Mouse (Mus musculus) intestine, embryonic 14.5 days (tissue): ENCODE measurements around the gene Kcnip1. TPM values are rescaled to one million over a fixed set of nuclear protein-coding genes. Genes with fewer than 3 reads are reported as not detected.

ENCODE experiments used
- ATAC-seq: fragments of 200-750 bp; cut with Nextera tagmentation; replicated peaks from 2 replicates; pipeline ENCODE4 v1.8.0; 2017; ENCODE audit warnings: low read depth, moderate number of reproducible peaks, moderate TSS enrichment, moderate library complexity; ENCODE audit not compliant: low FRiP score, low TSS enrichment
- DNase-seq: peaks from one replicate; pipeline ENCODE4 v3.0.0-alpha.2; 2018; ENCODE audit warnings: low spot score
- H3K27ac ChIP-seq: fragments of 300-500 bp; sonication (generic); 2 replicates; pipeline ENCODE4 v1.5.1; 2014; ENCODE audit warnings: low read depth, mild to moderate bottlenecking, control low read depth
- H3K27me3 ChIP-seq: fragments of 300-500 bp; sonication (generic); replicated peaks from 2 replicates; pipeline ENCODE4 v1.6.1; 2014; ENCODE audit warnings: low read length, control low read depth; ENCODE audit not compliant: control insufficient read depth, insufficient read depth
- H3K36me3 ChIP-seq: fragments of 300-500 bp; sonication (generic); 2 replicates; pipeline ENCODE4 v1.6.1; 2014; ENCODE audit warnings: low read length, control low read depth; ENCODE audit not compliant: control insufficient read depth, insufficient read depth
- H3K4me1 ChIP-seq: fragments of 300-500 bp; sonication (generic); replicated peaks from 2 replicates; pipeline ENCODE4 v1.6.1; 2014; ENCODE audit warnings: low read length, control low read depth, mixed read lengths; ENCODE audit not compliant: control insufficient read depth, insufficient read depth
- H3K4me2 ChIP-seq: fragments of 300-500 bp; sonication (generic); 2 replicates; pipeline ENCODE4 v1.6.1; 2014; ENCODE audit warnings: low read length
- H3K4me3 ChIP-seq: fragments of 300-500 bp; sonication (generic); 2 replicates; pipeline ENCODE4 v1.5.1; 2014; ENCODE audit warnings: low read depth, low read length, control low read depth, mixed read lengths
- H3K9ac ChIP-seq: fragments of 300-500 bp; sonication (generic); 2 replicates; pipeline ENCODE4 v1.6.1; 2014; ENCODE audit warnings: mild to moderate bottlenecking, low read length
- H3K9me3 ChIP-seq: fragments of 300-500 bp; sonication (generic); 2 replicates; pipeline ENCODE4 v1.6.1; 2016; ENCODE audit warnings: low read length, control low read depth; ENCODE audit not compliant: control insufficient read depth
- WGBS: fragments of 180-500 bp; shearing (Covaris S2); extraction: QIAGEN DNeasy Blood & Tissue Kit; methylation state at CpG from one replicate; pipeline ENCODE4 v1.1.7; 2014; 5-methylcytosine and 5-hydroxymethylcytosine counted together
- polyA plus RNA-seq: library from polyadenylated mRNA; unstranded; fragments of >200 nt; fragmentation: Nextera tagmentation; extraction: Ambion mirVana; gene quantifications from 2 replicates; pipeline ENCODE4 v1.2.1, GENCODE M21; 2014

The Kcnip1 gene
- polyA plus RNA-seq, 1 experiment from 2014 or later, result 13.1 TPM

GRCm38 (mm10) chr11:33891084-33891483, 101.9 kb downstream of the Kcnip1 start:
- ATAC-seq (no peak), DNase-seq (no peak)
- Histone ChIP-seq H3K4me3 (no peak overlapping the region), H3K4me1 (no peaks in the 10 kb centered on the region), H3K4me2 (no peak overlapping the region), H3K9me3 (no peaks in the 10 kb centered on the region), H3K36me3 (no peaks in the 10 kb centered on the region), H3K27ac (no peak overlapping the region), H3K9ac (no peak overlapping the region), H3K27me3 (no peaks in the 10 kb centered on the region)
- WGBS, result 82% methylated on average over 4 of the region's 4 CpGs

- no peak overlapping the region for H3K9ac ChIP-seq
- no peaks in the 10 kb centered on the region for H3K27me3 ChIP-seq
- H3K36me3 ChIP-seq, result no peaks in the 10 kb centered on the region
- no peak overlapping the region for H3K4me3 ChIP-seq
- H3K27ac ChIP-seq, result no peak overlapping the region
- 84% methylated on average over 2 of the region's 2 CpGs for WGBS
- ATAC-seq, result no peak
- no peaks in the 10 kb centered on the region for H3K4me1 ChIP-seq
- DNase-seq, result no peak
- no peaks in the 10 kb centered on the region for H3K9me3 ChIP-seq
- H3K4me2 ChIP-seq, result no peak overlapping the region
These were observed 102.6 kb downstream of the Kcnip1 start for GRCm38 (mm10) chr11:33890382-33890781.

- Histone ChIP-seq H3K9me3 (no peaks in the 10 kb centered on the region), H3K4me3 (no peak overlapping the region), H3K27ac (no peak overlapping the region), H3K27me3 (no peaks in the 10 kb centered on the region), H3K4me1 (no peaks in the 10 kb centered on the region), H3K4me2 (no peak overlapping the region), H3K36me3 (no peaks in the 10 kb centered on the region), H3K9ac (no peak overlapping the region)
- ATAC-seq, result no peak
- DNase-seq, result no peak
- 87% methylated on average over 3 of the region's 3 CpGs for WGBS
These were observed 105.3 kb downstream of the Kcnip1 start for GRCm38 (mm10) chr11:33887660-33888059.

- no peaks in the 10 kb centered on the region for H3K27me3 ChIP-seq
- no peak overlapping the region for H3K4me2 ChIP-seq
- H3K36me3 ChIP-seq, result no peaks in the 10 kb centered on the region
- H3K27ac ChIP-seq, result no peak overlapping the region
- 84% methylated on average over 4 of the region's 4 CpGs for WGBS
- H3K4me1 ChIP-seq, result no peaks in the 10 kb centered on the region
- no peaks in the 10 kb centered on the region for H3K9me3 ChIP-seq
- no peak for DNase-seq
- no peak overlapping the region for H3K4me3 ChIP-seq
- no peak for ATAC-seq
- no peak overlapping the region for H3K9ac ChIP-seq
These were observed 107.0 kb downstream of the Kcnip1 start for GRCm38 (mm10) chr11:33885981-33886380.

GRCm38 (mm10) chr11:33882731-33883328, 110.1 kb downstream of the Kcnip1 start:
- ATAC-seq (no peak), DNase-seq (no peak)
- Histone ChIP-seq H3K9ac (no peak overlapping the region), H3K9me3 (no peaks in the 10 kb centered on the region), H3K27me3 (no peaks in the 10 kb centered on the region), H3K4me1 (no peaks in the 10 kb centered on the region), H3K27ac (no peak overlapping the region), H3K4me3 (no peak overlapping the region), H3K36me3 (no peaks in the 10 kb centered on the region), H3K4me2 (no peak overlapping the region)
- 82% methylated on average over 5 of the region's 5 CpGs for WGBS

- no peak overlapping the region for H3K4me2 ChIP-seq
- peaks cover 15% of the 10 kb centered on the region for H3K4me1 ChIP-seq
- H3K27ac ChIP-seq, result no peak overlapping the region
- no peak overlapping the region for H3K9ac ChIP-seq
- ATAC-seq, result no peak
- no peak overlapping the region for H3K4me3 ChIP-seq
- no peaks in the 10 kb centered on the region for H3K27me3 ChIP-seq
- DNase-seq, result no peak
- H3K36me3 ChIP-seq, result no peaks in the 10 kb centered on the region
- no peaks in the 10 kb centered on the region for H3K9me3 ChIP-seq
These were observed 118.0 kb downstream of the Kcnip1 start for GRCm38 (mm10) chr11:33874925-33875324.

- peaks cover 15% of the 10 kb centered on the region for H3K4me1 ChIP-seq
- 51% methylated on average over 10 of the region's 10 CpGs for WGBS
- DNase-seq, result peak; percentile 69
- no peaks in the 10 kb centered on the region for H3K9me3 ChIP-seq
- H3K4me2 ChIP-seq, result no peak overlapping the region
- ATAC-seq, result peak; percentile 89
- H3K4me3 ChIP-seq, result no peak overlapping the region
- H3K9ac ChIP-seq, result no peak overlapping the region
- no peaks in the 10 kb centered on the region for H3K27me3 ChIP-seq
- H3K36me3 ChIP-seq, result no peaks in the 10 kb centered on the region
- H3K27ac ChIP-seq, result peak overlapping the region; percentile 67
These were observed 119.7 kb downstream of the Kcnip1 start for GRCm38 (mm10) chr11:33873071-33873781.

- Histone ChIP-seq H3K4me1 (peaks cover 15% of the 10 kb centered on the region), H3K27me3 (no peaks in the 10 kb centered on the region), H3K9me3 (no peaks in the 10 kb centered on the region), H3K36me3 (no peaks in the 10 kb centered on the region), H3K9ac (no peak overlapping the region), H3K4me3 (no peak overlapping the region), H3K4me2 (no peak overlapping the region), H3K27ac (peak overlapping the region; percentile 67)
- DNase-seq, result no peak
- peak; percentile 36; the same call in 1 of the 2 replicates for ATAC-seq
- 52% methylated on average over 2 of the region's 2 CpGs for WGBS
These were observed 120.3 kb downstream of the Kcnip1 start for GRCm38 (mm10) chr11:33872716-33873048.
